Mouse (Mus musculus) brain, embryonic 14.5 days (tissue): Measurements from ENCODE around the gene Ermard. TPM values are rescaled to one million over a fixed set of nuclear protein-coding genes. Genes with fewer than 3 reads are reported as not detected.
"Not testable (repeated sequence)": the region's sequence is repeated elsewhere in the genome, so short reads cannot be mapped to it uniquely, and the experiment has no call there.

Source experiments
- DNase-seq: peaks from one replicate; pipeline ENCODE4 v3.0.0-alpha.2; 2011; ENCODE audit warnings: low read depth
- polyA plus RNA-seq: library from polyadenylated mRNA; depleted of rRNA; stranded (reverse); fragments of >200 nt; gene quantifications from 2 replicates; pipeline ENCODE4 v1.2.3, GENCODE M21; 2012; rRNA removed

Gene Ermard
- polyA plus RNA-seq = 87.7 and 107 TPM in 2 replicates

- DNase-seq = not testable (repeated sequence)
These were observed at the start of gene Ermard, which contains the start of the genes Tcte3 and Gm3448 for GRCm38 (mm10) chr17:15041175-15041729. Gene Ermard (plus strand): TSS chr17:15041208. Gene Tcte3 (minus strand): TSS chr17:15041488. Gene Gm3448 (minus strand): TSS chr17:15041537.

GRCm38 (mm10) chr17:14992522-14993138 is 48.4 kb upstream of the Ermard start:
- not testable (repeated sequence) for DNase-seq

- DNase-seq = not testable (repeated sequence)
These were observed 47.7 kb upstream of the Ermard start for GRCm38 (mm10) chr17:14993139-14993832.

- DNase-seq = not testable (repeated sequence)
These were observed 46.9 kb upstream of the Ermard start for GRCm38 (mm10) chr17:14994140-14994539.

- not testable (repeated sequence) for DNase-seq
These were observed 41.0 kb upstream of the Ermard start for GRCm38 (mm10) chr17:15000047-15000446.

GRCm38 (mm10) chr17:15009088-15009487 is 31.9 kb upstream of the Ermard start:
- DNase-seq = not testable (repeated sequence)

GRCm38 (mm10) chr17:15009706-15010413 is 31.1 kb upstream of the Ermard start, which contains the start of gene Gm3435:
Gene Gm3435 (plus strand): TSS chr17:15010176.
- not testable (repeated sequence) for DNase-seq

GRCm38 (mm10) chr17:15021503-15022220 is 19.3 kb upstream of the Ermard start:
- DNase-seq = not testable (repeated sequence)

- DNase-seq = not testable (repeated sequence)
These were observed 17.0 kb upstream of the Ermard start for GRCm38 (mm10) chr17:15023878-15024492.

- not testable (repeated sequence) for DNase-seq
These were observed 16.4 kb upstream of the Ermard start for GRCm38 (mm10) chr17:15024502-15025193.

GRCm38 (mm10) chr17:15025513-15025912 is 15.5 kb upstream of the Ermard start:
- DNase-seq = not testable (repeated sequence)

GRCm38 (mm10) chr17:15031414-15031813 is 9.6 kb upstream of the Ermard start:
- DNase-seq = not testable (repeated sequence)

GRCm38 (mm10) chr17:15040455-15040854 is 553 bp upstream of the Ermard start:
- DNase-seq = not testable (repeated sequence)

GRCm38 (mm10) chr17:15050338-15050737 is 9.3 kb downstream of the Ermard start:
- DNase-seq = not testable (repeated sequence)

GRCm38 (mm10) chr17:15052766-15053165 is 11.8 kb downstream of the Ermard start:
- not testable (repeated sequence) for DNase-seq

- not testable (repeated sequence) for DNase-seq
These were observed 12.3 kb downstream of the Ermard start for GRCm38 (mm10) chr17:15053183-15053828.

GRCm38 (mm10) chr17:15053829-15054200 is 12.8 kb downstream of the Ermard start:
- DNase-seq = not testable (repeated sequence)
